Mouse (Mus musculus) embryonic facial prominence, embryonic 15.5 days (tissue): ENCODE results near the gene Slc6a21. TPM values are rescaled to one million over a fixed set of nuclear protein-coding genes. Genes with fewer than 3 reads are reported as not detected.

ENCODE experiments used
- ATAC-seq: fragments of 200-750 bp; cut with Nextera tagmentation; 2 replicates; pipeline ENCODE4 v1.8.0; 2017; ENCODE audit warnings: low read depth, moderate TSS enrichment; ENCODE audit not compliant: insufficient number of reproducible peaks, low FRiP score, low TSS enrichment
- H3K27ac ChIP-seq: fragments of 300-500 bp; sonication (generic); replicated peaks from 2 replicates; pipeline ENCODE4 v1.5.1; 2015; ENCODE audit warnings: mild to moderate bottlenecking, inconsistent platforms
- H3K27me3 ChIP-seq: fragments of 300-500 bp; sonication (generic); 2 replicates; pipeline ENCODE4 v1.6.1; 2015; ENCODE audit warnings: inconsistent platforms
- H3K36me3 ChIP-seq: fragments of 300-500 bp; sonication (generic); 2 replicates; pipeline ENCODE4 v1.6.1; 2015; ENCODE audit warnings: mild to moderate bottlenecking, inconsistent platforms
- H3K4me1 ChIP-seq: fragments of 300-500 bp; sonication (generic); 2 replicates; pipeline ENCODE4 v1.6.1; 2015; ENCODE audit warnings: inconsistent platforms
- H3K4me2 ChIP-seq: fragments of 300-500 bp; sonication (generic); replicated peaks from 2 replicates; pipeline ENCODE4 v1.6.1; 2015; ENCODE audit warnings: mild to moderate bottlenecking, inconsistent platforms
- H3K4me3 ChIP-seq: fragments of 300-500 bp; sonication (generic); replicated peaks from 2 replicates; pipeline ENCODE4 v1.5.1; 2015; ENCODE audit warnings: mild to moderate bottlenecking, inconsistent platforms
- H3K9ac ChIP-seq: fragments of 300-500 bp; sonication (generic); 2 replicates; pipeline ENCODE4 v1.6.1; 2015; ENCODE audit warnings: inconsistent platforms
- H3K9me3 ChIP-seq: fragments of 300-500 bp; sonication (generic); replicated peaks from 2 replicates; pipeline ENCODE4 v1.6.1; 2016; ENCODE audit warnings: inconsistent platforms
- WGBS: fragments of 180-500 bp; shearing (Covaris S2); methylation state at CpG from one replicate; pipeline ENCODE4 v1.1.7; 2015; 5-methylcytosine and 5-hydroxymethylcytosine counted together
- polyA plus RNA-seq: library from polyadenylated mRNA; unstranded; fragments of >200 nt; fragmentation: Nextera tagmentation; extraction: Ambion mirVana; gene quantifications from 2 replicates; pipeline ENCODE4 v1.2.1, GENCODE M21; 2015

Gene Slc6a21
- not detected in 2 replicates for polyA plus RNA-seq

DNA sequence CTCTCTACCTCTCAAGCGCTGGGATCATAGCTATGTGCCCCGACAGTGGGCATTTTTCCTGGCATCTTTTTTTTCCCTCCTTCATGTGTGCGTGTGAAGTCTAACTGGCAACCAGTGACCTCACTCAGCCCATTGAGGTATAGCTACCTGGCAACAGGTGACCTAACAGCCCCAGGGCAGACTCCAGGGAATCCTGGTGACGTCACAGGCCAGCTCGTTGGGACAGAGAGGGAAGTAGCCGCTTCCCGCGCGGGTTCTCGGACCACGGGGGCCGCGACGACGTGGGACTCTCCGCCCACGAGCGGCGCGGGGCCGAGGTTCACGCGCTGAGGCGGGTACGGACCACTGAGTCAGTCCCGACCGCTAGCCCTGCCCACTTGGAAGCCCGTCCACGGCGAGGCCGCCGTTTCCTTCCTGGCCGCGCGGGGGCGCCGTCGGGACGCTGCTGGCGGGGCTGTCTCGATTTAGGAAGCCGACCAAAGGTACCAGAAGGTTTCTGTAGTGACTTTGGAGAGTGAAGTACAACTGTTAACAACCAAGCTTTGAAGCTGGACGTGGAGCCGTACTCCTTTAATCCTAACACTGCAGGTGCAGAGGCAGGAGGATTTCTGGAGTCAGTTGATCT, at the start of gene Slc6a21:
Slc6a21 (plus strand) TSS at position 378 of the 625 bp plus-strand sequence.
- no peak for ATAC-seq
- 6% methylated on average over 44 of the region's 44 CpGs for WGBS
- Histone ChIP-seq H3K4me3 (peak within 1 kb of the TSS; percentile 41), H3K36me3 (no peaks in the 10 kb centered on the region), H3K4me2 (peak within 1 kb of the TSS; percentile 73), H3K4me1 (peaks cover 3% of the 10 kb centered on the region; the same call in 1 of the 2 replicates), H3K9me3 (no peaks in the 10 kb centered on the region), H3K9ac (no peak within 1 kb of the TSS), H3K27ac (no peak within 1 kb of the TSS), H3K27me3 (0 out of 2 replicates have a peak, but pooled peaks cover 8% of the 10 kb centered on the region)

DNA sequence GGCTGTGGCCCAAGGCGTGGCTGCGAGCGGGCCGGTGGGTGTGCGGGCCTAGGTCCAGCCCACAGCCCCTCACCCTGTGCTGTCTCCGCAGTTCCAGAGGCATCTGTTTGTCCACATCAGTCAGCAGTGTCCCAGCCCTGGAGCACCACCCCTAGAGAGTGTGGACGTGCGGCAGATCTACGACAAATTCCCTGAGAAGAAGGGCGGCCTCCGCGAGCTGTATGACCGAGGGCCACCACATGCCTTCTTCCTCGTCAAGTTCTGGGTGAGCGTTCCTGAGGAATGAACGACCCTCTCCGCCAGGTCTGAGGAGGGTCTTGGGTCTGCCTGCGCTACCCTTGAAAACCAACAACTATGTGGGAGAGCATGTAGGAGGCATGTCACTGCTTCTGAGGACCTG, 48.8 kb upstream of the Slc6a21 start:
- no peak overlapping the region for H3K4me2 ChIP-seq
- H3K4me1 ChIP-seq = peaks cover 5% of the 10 kb centered on the region
- ATAC-seq = no peak
- no peaks in the 10 kb centered on the region for H3K9me3 ChIP-seq
- no peak overlapping the region for H3K9ac ChIP-seq
- WGBS = 96% methylated on average over 18 of the region's 18 CpGs
- no peak overlapping the region for H3K4me3 ChIP-seq
- no peak overlapping the region for H3K27ac ChIP-seq
- H3K27me3 ChIP-seq = no peaks in the 10 kb centered on the region
- peaks cover 87% of the 10 kb centered on the region for H3K36me3 ChIP-seq

DNA sequence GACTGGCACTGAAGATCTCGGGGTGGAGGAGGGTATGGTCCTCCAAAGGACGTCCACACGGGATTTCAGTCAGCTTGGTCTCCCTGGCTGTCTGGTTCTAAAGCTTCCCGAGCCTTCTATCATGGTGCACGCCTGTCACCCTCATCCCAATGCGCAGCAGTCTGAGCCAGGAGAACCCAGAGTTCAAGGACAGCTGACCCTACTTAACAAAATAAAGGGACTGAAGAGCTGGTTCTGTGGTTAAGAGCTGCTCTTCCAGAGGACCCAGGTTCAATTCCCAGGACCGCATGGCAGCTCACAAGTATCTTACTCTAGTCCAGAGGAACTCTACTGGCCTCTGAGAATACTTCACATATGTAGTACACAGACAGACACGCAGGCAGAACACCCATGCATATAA, 48.3 kb upstream of the Slc6a21 start:
- Histone ChIP-seq H3K4me1 (peaks cover 10% of the 10 kb centered on the region), H3K4me2 (no peak overlapping the region), H3K27ac (no peak overlapping the region), H3K36me3 (peaks cover 86% of the 10 kb centered on the region), H3K27me3 (no peaks in the 10 kb centered on the region), H3K9me3 (no peaks in the 10 kb centered on the region), H3K4me3 (no peak overlapping the region), H3K9ac (no peak overlapping the region)
- 89% methylated on average over 8 of the region's 8 CpGs for WGBS
- no peak for ATAC-seq

DNA sequence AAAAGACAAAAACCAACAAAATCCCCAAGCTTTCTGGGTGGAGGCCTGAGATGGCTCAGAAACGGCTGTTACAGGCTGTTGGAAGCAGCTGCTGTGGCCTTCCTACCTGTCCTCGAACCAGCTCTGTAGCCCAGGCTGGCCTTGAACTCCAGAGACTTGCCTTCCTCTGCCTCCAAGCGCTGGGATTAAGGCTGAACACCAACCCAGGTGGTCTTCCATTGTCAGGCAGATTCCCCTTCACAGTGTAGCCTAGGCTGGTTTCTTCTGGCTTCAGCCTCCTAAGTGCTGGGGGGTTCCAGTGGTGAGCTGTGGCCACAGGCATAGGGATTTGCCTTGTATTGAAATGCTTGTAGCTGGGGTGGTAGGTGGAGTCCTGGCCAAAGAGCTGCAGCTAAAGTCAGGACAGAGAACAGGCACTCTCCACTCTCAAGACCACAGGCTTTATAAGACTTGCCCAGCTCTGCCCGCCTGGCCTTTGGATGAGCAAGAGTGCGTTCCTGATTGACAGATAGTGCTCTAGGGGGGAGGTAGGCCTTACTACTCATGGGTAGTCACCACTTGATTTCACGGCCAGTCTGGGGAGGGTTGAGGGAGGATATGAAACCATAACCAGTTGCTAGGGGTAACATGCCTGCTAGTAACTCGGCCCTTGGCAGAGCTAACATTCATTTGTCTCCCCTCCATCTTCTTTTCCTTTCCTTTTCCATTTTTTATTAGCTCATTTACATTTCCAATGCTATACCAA, 47.7 kb upstream of the Slc6a21 start:
- H3K9me3 ChIP-seq = no peaks in the 10 kb centered on the region
- ATAC-seq = no peak
- H3K36me3 ChIP-seq = peaks cover 81% of the 10 kb centered on the region
- no peak overlapping the region for H3K4me3 ChIP-seq
- WGBS = 79% methylated on average over 7 of the region's 7 CpGs
- no peak overlapping the region for H3K9ac ChIP-seq
- H3K27ac ChIP-seq = no peak overlapping the region
- H3K4me2 ChIP-seq = no peak overlapping the region
- peaks cover 16% of the 10 kb centered on the region for H3K4me1 ChIP-seq
- H3K27me3 ChIP-seq = no peaks in the 10 kb centered on the region

DNA sequence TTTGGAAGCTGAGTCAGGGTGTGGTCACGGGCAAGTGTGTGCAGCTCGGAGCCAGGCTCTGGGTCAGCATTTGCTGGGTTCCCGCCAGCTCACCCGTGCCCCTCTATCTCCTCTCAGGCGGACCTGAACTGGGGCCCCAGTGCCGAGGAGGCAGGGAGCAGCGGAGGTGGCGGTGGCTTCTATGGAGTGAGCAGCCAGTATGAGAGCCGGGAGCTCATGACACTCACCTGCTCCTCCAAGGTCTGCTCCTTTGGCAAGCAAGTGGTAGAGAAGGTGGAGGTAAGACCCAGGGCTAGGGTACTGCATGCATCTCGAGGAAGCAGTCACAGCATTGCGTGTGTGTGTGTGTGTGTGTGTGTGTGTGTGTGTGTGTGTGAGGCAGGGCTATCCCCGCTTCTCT, 46.1 kb upstream of the Slc6a21 start:
- H3K36me3 ChIP-seq = peaks cover 65% of the 10 kb centered on the region
- no peak overlapping the region for H3K4me3 ChIP-seq
- H3K4me2 ChIP-seq = no peak overlapping the region
- no peaks in the 10 kb centered on the region for H3K27me3 ChIP-seq
- H3K9ac ChIP-seq = no peak overlapping the region
- 91% methylated on average over 12 of the region's 12 CpGs for whole genome bisulfite sequencing
- no peak for ATAC-seq
- H3K9me3 ChIP-seq = no peaks in the 10 kb centered on the region
- H3K4me1 ChIP-seq = peaks cover 28% of the 10 kb centered on the region
- H3K27ac ChIP-seq = no peak overlapping the region

DNA sequence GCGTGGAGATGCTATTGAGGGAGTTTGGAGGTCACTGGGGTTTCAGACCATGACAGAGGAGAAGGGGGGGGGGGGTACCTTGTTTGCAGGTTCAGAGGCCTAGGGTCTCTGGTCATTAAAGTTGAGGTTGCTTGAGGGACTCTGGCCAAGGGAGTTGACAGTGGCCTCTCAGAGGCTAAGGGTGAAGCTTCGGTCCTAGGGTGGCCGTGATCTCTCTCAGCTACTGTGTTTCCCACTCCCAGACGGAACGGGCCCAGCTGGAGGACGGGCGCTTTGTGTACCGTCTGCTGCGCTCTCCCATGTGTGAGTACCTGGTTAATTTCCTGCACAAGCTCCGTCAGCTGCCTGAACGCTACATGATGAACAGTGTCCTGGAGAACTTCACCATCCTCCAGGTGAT, 45.4 kb upstream of the Slc6a21 start:
- WGBS = 84% methylated on average over 11 of the region's 11 CpGs
- no peaks in the 10 kb centered on the region for H3K9me3 ChIP-seq
- H3K4me1 ChIP-seq = peaks cover 28% of the 10 kb centered on the region
- H3K4me2 ChIP-seq = no peak overlapping the region
- H3K36me3 ChIP-seq = peaks cover 58% of the 10 kb centered on the region
- H3K27me3 ChIP-seq = no peaks in the 10 kb centered on the region
- no peak overlapping the region for H3K27ac ChIP-seq
- ATAC-seq = no peak
- H3K4me3 ChIP-seq = no peak overlapping the region
- no peak overlapping the region for H3K9ac ChIP-seq

DNA sequence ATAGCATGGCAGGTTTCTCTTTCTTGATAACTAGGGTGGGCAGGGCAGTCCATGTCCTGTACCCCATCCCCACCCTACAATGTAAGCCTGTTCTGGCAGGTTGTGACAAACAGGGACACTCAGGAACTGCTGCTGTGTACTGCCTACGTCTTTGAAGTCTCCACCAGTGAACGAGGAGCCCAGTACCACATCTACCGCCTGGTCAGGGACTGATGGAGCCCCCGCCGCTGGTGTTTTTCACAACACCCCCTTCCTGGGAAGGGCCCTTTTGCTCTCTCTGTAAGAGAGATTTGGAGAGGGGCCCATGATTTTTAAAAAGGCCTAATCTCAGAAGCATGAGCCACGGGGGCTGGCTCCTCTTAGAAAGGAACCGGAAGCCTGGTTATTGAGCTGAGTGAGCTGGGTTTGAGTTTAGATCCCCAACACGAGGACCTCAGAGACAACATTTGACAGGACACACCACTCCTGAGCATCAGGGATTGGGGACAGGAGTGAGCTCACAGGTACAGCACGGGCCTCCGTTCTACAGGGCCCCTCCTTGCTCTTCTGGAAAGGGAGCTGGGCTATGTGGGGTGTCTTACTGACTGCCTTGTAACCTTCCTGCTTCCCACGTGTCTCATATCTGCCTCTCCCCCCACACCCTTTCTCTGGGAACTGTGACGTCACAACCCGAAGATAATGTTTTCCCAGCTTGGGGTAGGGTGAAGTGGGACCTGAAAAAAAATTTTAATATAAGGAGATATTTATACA, 44.4 kb upstream of the Slc6a21 start:
- Histone ChIP-seq H3K9me3 (no peaks in the 10 kb centered on the region), H3K9ac (no peak overlapping the region), H3K36me3 (peaks cover 51% of the 10 kb centered on the region), H3K4me2 (no peak overlapping the region), H3K27ac (no peak overlapping the region), H3K27me3 (no peaks in the 10 kb centered on the region), H3K4me1 (peaks cover 28% of the 10 kb centered on the region), H3K4me3 (no peak overlapping the region)
- WGBS = 65% methylated on average over 13 of the region's 13 CpGs
- no peak for ATAC-seq

DNA sequence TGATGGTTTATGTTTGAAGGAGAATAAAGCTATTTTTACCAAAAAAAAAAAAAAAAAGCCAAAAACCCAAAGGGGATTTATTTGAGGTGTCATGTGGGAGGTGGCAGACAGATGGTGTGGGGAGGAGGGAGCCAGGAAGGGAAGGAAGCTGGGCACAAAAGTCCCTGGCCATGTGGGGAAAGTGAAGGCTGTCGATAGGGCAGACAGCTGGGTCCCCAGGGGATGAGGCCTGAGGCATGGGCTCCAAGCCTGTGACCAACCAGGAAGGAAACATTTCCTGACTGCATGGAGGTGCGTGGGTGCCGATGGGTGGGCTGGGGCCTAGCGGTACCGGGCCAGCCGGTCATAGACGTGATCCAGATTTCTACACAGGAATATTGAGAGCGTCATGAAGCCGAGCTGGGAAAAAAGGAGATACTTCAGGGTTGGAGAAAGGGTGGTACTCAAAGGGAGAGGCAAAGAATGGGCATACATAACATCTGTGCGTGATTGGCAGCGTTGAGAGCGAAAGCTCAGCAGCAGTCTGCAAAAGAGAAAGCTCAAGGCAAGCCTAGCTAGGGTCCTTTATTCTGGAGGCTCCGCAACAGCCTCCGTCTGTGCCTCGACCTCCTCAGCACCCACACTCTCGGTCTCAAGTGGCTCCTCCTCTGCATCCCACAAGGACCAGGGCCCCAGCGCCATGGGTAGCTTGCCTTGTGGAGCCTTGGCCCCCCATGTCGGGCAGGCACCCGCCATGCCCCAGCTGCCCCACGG, 43.6 kb upstream of the Slc6a21 start:
- Histone ChIP-seq H3K4me1 (peaks cover 28% of the 10 kb centered on the region), H3K4me2 (peak overlapping the region; percentile 44), H3K27me3 (no peaks in the 10 kb centered on the region), H3K9me3 (no peaks in the 10 kb centered on the region), H3K9ac (no peak overlapping the region), H3K36me3 (peaks cover 42% of the 10 kb centered on the region), H3K4me3 (peak overlapping the region; percentile 29; the same call in 1 of the 2 replicates), H3K27ac (0 out of 2 replicates have a peak overlapping the region, but pooled peaks have one; percentile 5)
- 34% methylated on average over 20 of the region's 20 CpGs for WGBS
- no peak for ATAC-seq

DNA sequence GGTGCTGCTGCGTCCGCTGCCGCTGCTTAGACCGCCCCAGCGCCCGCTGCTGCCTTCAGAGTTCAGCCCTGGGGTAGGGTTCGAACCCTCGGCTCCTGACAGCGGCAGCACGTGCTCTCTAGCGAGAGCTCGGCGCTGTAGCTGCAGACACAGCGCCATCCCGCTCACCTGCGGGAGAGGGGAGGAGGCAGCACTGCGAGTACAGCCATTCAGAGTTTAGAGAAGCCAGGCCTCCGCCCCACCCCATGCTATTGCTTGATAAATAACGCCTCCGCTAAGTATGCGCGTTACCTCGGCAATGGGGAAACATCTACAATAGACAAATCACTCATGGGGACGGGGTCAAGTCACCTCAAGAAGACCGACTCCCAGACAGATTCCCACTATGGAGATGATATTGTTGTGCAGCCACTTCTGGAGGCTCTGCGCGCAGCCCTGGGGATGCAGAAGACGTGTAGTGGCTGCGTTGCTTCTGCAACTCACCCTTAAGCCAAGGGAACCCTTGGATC, 42.9 kb upstream of the Slc6a21 start:
- H3K9ac ChIP-seq = no peak overlapping the region
- 10% methylated on average over 29 of the region's 29 CpGs for whole genome bisulfite sequencing
- 0 out of 2 replicates have a peak, but pooled peaks cover 3% of the 10 kb centered on the region for H3K27me3 ChIP-seq
- no peaks in the 10 kb centered on the region for H3K9me3 ChIP-seq
- peaks cover 36% of the 10 kb centered on the region for H3K36me3 ChIP-seq
- peaks cover 28% of the 10 kb centered on the region for H3K4me1 ChIP-seq
- peak overlapping the region; percentile 29 for H3K4me3 ChIP-seq
- ATAC-seq = no peak
- H3K27ac ChIP-seq = peak overlapping the region; percentile 55; the same call in 1 of the 2 replicates
- peak overlapping the region; percentile 44 for H3K4me2 ChIP-seq

DNA sequence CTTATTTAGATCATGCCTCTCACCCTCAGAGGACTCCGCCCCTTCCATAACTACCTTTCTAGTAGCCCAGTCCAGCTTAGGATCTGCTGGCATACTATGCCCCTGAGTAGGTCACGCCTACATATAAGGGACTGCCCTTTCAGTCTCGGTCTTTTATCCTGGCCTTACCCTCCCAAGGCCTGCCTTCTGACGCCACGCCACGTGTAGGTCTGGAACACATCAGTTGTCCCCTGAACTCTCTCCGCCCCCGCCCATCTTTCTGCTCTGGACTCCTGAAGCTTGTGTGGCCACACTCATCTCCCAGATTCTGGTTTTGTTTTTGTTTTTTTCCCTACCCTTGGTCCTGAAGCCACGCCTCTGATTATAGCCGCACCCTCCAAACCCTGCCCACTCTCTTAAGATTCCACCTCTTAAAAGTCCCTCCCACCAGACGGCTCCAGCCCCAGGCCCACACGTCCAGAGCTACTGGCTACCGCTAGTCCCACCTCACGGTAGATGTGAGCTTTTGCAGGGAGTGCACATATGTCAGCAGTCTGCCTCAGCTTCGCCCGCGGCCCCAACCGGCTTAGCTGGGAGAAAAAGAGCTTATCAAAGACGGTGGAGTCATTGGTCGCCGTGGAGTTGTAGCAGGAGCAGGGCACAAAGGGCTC, 42.3 kb upstream of the Slc6a21 start:
- peak overlapping the region; percentile 29 for H3K4me3 ChIP-seq
- H3K36me3 ChIP-seq = peaks cover 30% of the 10 kb centered on the region
- H3K4me2 ChIP-seq = peak overlapping the region; percentile 44
- H3K4me1 ChIP-seq = peaks cover 28% of the 10 kb centered on the region
- no peaks in the 10 kb centered on the region for H3K9me3 ChIP-seq
- 6% methylated on average over 21 of the region's 21 CpGs for WGBS
- H3K27ac ChIP-seq = peak overlapping the region; percentile 55; the same call in 1 of the 2 replicates
- ATAC-seq = peak; percentile 72
- no peak overlapping the region for H3K9ac ChIP-seq
- H3K27me3 ChIP-seq = 0 out of 2 replicates have a peak, but pooled peaks cover 3% of the 10 kb centered on the region
